12 mouse cellular contexts compared by ENCODE assay signal in genomic region chr12:71446177-71446891, GRCm38 (mm10).
DNase-seq lines count a peak whose midpoint lies in the region; ATAC-seq and TF ChIP-seq lines count a peak whose summit lies in the region.
"Had no signal": no experiment of that assay in that cellular context is flagged by ENCODE, and none has a peak within 500 bp of the region (broad histone marks: within the 10 kb centered on the region; RNA-seq: fewer than 3 reads in every experiment).

No protein-coding gene starts in this region.

- no peaks in the 10 kb centered on the region for H3K4me1 ChIP-seq in intestine, embryonic 15.5 days (replicated peaks)
- no peaks in the 10 kb centered on the region for H3K4me1 ChIP-seq in small intestine, adult 2 months (ENCODE audit: control insufficient read depth, insufficient read depth, insufficient read length, low read length)
- H3K4me1 ChIP-seq in midbrain, embryonic 10.5 days: peaks cover 17% of the 10 kb centered on the region

- 39% methylated on average over 8 of the region's 8 CpGs for WGBS in intestine, embryonic 15.5 days
- 45% methylated on average over 8 of the region's 8 CpGs for WGBS in small intestine, adult 2 months
- 80% methylated on average over 8 of the region's 8 CpGs for WGBS in midbrain, embryonic 10.5 days

- TF ChIP-seq POLR2A in small intestine, adult 2 months (IDR thresholded peaks at IDR 0.05; ENCODE audit: low read depth, low read length): no peak

- DNase-seq in kidney, adult 11 months: peak; percentile 22
- no peak for DNase-seq in kidney, adult 18-20 months
- DNase-seq in kidney, postnatal 10 days: peak; percentile 44
- no peak for DNase-seq in spleen, postnatal 36 days (ENCODE audit: low spot score in 2 of 2)
- no peak for DNase-seq in midbrain, embryonic 10.5 days (ENCODE audit: low spot score)
- DNase-seq: right cerebral cortex, adult 18-20 months had no signal

- no peaks in the 10 kb centered on the region for H3K9me3 ChIP-seq in intestine, embryonic 15.5 days
- H3K9me3 ChIP-seq in midbrain, embryonic 10.5 days (replicated peaks): no peaks in the 10 kb centered on the region
- H3K9me3 ChIP-seq: heart, embryonic 13.5 days had no signal

- peak; percentile 45; the same call in 1 of the 2 replicates for ATAC-seq in intestine, embryonic 15.5 days
- ATAC-seq: inflammation-experienced regulatory T-cells, adult 6 months had no signal

- H3K4me3 ChIP-seq in intestine, embryonic 15.5 days (replicated peaks): no peak overlapping the region
- no peak overlapping the region for H3K4me3 ChIP-seq in small intestine, adult 2 months (ENCODE audit: low read depth, low read length)
- no peak overlapping the region for H3K4me3 ChIP-seq in midbrain, embryonic 10.5 days
- H3K4me3 ChIP-seq: heart, embryonic 13.5 days; myocyte had no signal

- no peak for TF ChIP-seq CTCF in small intestine, adult 2 months (IDR thresholded peaks at IDR 0.05; ENCODE audit: extremely low read depth, insufficient read length, insufficient replicate concordance, low read depth, low read length)

- H3K36me3 ChIP-seq in intestine, embryonic 15.5 days: no peaks in the 10 kb centered on the region
- H3K36me3 ChIP-seq in small intestine, adult 2 months (ENCODE audit: control insufficient read depth, insufficient read depth, low read length): no peaks in the 10 kb centered on the region
- H3K36me3 ChIP-seq in midbrain, embryonic 10.5 days: no peaks in the 10 kb centered on the region
- H3K36me3 ChIP-seq: heart, embryonic 13.5 days had no signal

- peak overlapping the region; percentile 48; the same call in 1 of the 2 replicates for H3K27ac ChIP-seq in intestine, embryonic 15.5 days
- H3K27ac ChIP-seq in small intestine, adult 2 months (ENCODE audit: insufficient read depth, low read depth, low read length): 0 out of 2 replicates have a peak overlapping the region, but pooled peaks have one; percentile 5
- H3K27ac ChIP-seq in midbrain, embryonic 10.5 days (replicated peaks): no peak overlapping the region
- H3K27ac ChIP-seq: heart, embryonic 13.5 days; macrophage had no signal

- no peaks in the 10 kb centered on the region for H3K27me3 ChIP-seq in intestine, embryonic 15.5 days (replicated peaks)
- H3K27me3 ChIP-seq in small intestine, adult 2 months (ENCODE audit: control insufficient read depth, insufficient read depth, low read length): no peaks in the 10 kb centered on the region
- H3K27me3 ChIP-seq in midbrain, embryonic 10.5 days (ENCODE audit: low read depth, poor library complexity, severe bottlenecking): peaks cover 17% of the 10 kb centered on the region

- no peak overlapping the region for H3K9ac ChIP-seq in intestine, embryonic 15.5 days
- H3K9ac ChIP-seq: heart, embryonic 13.5 days had no signal

- no peak overlapping the region for H3K4me2 ChIP-seq in intestine, embryonic 15.5 days (replicated peaks)
- H3K4me2 ChIP-seq: heart, embryonic 13.5 days had no signal

Comparison
In these comparisons a context has a peak if more than half of its experiments do, and no peak if none do; other contexts are left out.
1. DNase-seq: peak in kidney, adult 11 months (single experiment) and kidney, postnatal 10 days (single experiment); none in kidney, adult 18-20 months (single experiment), spleen, postnatal 36 days (0 of 2) and midbrain, embryonic 10.5 days (single experiment).